Mouse (Mus musculus) bone marrow, adult 2 months (tissue): ENCODE measurements at regions not wholly inside any gene's neighbourhood (a gene's known extent, or its start where the extent isn't known, plus 50 kb on each side); places are given as distances from the start of the nearest gene placed in this dataset.

Experiments
- H3K27ac ChIP-seq: fragments of 200-500 bp; 2 replicates; pipeline ENCODE4 v1.5.1; 2012; ENCODE audit warnings: low read depth, mild to moderate bottlenecking, control low read depth, inconsistent platforms, low read length; ENCODE audit not compliant: control insufficient read depth, poor library complexity, insufficient read depth
- H3K4me1 ChIP-seq: fragments of 200-500 bp; 2 replicates; pipeline ENCODE4 v1.6.1; 2011; ENCODE audit warnings: low read length; ENCODE audit not compliant: control insufficient read depth, insufficient read depth
- H3K4me3 ChIP-seq: fragments of 200-500 bp; replicated peaks from 2 replicates; pipeline ENCODE3; 2011; ENCODE audit warnings: mild to moderate bottlenecking, low read depth, low read length, control low read depth; ENCODE audit not compliant: control insufficient read depth
- CTCF ChIP-seq: fragments of 200-500 bp; IDR thresholded peaks from 2 replicates; pipeline ENCODE4 v1.5.1; 2011; ENCODE audit warnings: low read length, control low read depth; ENCODE audit not compliant: control insufficient read depth, insufficient read depth
- POLR2A ChIP-seq: fragments of 200-500 bp; IDR thresholded peaks from 2 replicates; pipeline ENCODE4 v1.6.1; 2011; ENCODE audit warnings: low read depth, mild to moderate bottlenecking, control low read depth, low read length, borderline replicate concordance; ENCODE audit not compliant: control insufficient read depth
- WGBS: fragments of 180-500 bp; shearing (Covaris S2); methylation state at CpG from one replicate; pipeline ENCODE4 v1.1.7; 2018; 5-methylcytosine and 5-hydroxymethylcytosine counted together

DNA sequence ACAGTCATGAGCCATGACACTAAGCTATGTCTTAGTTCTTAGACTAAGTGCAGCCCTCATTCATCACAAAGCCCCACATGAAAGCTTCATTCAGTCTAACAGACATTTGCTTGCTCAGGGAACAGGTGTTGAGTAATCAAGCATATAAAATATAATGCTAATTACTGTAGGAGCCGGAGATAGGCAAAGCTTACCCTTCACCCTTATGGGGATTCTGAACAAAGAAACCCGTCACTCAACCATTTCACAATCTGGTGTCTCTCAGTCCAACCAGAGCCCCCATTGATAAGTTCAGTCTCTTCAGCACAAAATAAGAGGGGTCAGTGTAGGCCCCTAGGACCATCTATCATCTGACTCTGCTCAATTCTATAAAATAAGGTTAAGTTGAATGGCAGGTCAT lies 587.9 kb upstream of the Auts2 start:
- H3K27ac ChIP-seq = no peak overlapping the region
- no peak overlapping the region for H3K4me3 ChIP-seq
- WGBS = 91% methylated on average over 2 of the region's 2 CpGs
- TF ChIP-seq POLR2A (no peak), CTCF (no peak)
- H3K4me1 ChIP-seq = no peaks in the 10 kb centered on the region

DNA sequence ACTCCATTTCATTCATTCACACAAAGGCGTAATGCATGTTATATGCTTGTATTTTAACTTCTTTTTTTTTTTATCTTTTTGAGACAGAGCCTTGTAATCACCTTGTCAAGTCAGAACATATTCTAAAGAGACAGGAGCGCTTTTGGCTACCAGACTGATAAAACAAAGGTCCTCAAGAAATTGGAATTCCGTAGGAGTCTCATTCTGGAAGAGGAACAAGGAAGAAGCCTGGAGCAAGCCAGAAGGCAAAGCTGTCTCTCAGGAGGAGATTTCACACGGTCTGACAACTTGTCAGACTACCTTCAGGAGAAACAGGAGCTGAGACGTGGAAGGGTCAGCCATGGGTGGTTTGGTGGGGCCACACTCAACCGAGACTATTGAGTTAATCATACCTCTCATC lies 587.2 kb upstream of the Auts2 start:
- Histone ChIP-seq H3K27ac (no peak overlapping the region), H3K4me1 (no peaks in the 10 kb centered on the region), H3K4me3 (no peak overlapping the region)
- 68% methylated on average over 6 of the region's 6 CpGs for WGBS
- TF ChIP-seq POLR2A (no peak), CTCF (no peak)

DNA sequence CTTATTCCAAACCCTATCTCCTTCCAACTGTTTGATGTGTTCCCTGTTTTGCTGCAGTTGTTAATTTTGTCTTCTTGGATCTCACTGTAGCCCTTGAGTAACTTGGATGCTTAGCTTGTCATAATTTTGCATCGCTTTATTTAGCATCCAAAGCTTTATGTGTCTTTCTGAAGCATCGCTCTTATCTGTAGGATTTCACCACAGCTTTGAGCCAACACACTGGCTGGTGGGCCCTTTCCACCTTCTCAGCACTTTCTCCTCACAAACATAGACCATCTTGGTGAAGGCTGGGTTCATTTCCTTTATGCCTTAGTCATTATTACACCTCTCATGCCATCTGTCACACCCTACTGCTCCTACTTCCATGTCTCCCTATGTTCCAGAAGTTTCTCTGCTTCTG lies 581.1 kb upstream of the Auts2 start:
- H3K4me3 ChIP-seq = no peak overlapping the region
- no peak overlapping the region for H3K27ac ChIP-seq
- no peaks in the 10 kb centered on the region for H3K4me1 ChIP-seq
- TF ChIP-seq CTCF = no peak
- WGBS = 80% methylated on average over 2 of the region's 2 CpGs

DNA sequence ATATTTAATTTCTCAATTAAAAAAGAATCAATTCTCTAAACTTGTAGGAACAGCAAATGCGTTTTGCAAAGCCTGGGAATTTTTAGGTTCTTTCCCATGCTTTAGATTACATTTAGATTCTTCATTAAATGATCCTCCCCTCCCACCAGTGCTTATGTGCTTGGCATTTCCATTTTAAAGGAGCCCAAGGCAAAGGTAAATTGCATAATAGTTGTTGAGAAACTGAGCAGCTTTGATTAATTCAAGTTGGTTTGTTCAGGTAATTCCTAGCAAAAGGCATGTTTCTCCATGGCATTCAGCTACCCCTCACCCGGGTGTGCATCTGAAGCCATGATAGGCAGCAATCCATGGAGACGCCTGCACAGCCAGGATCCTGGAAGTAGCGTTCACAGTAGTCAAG lies 570.8 kb upstream of the Auts2 start:
- Histone ChIP-seq H3K27ac (no peak overlapping the region), H3K4me3 (no peak overlapping the region), H3K4me1 (no peaks in the 10 kb centered on the region)
- TF ChIP-seq CTCF (no peak), POLR2A (no peak)
- WGBS = 79% methylated on average over 4 of the region's 4 CpGs

DNA sequence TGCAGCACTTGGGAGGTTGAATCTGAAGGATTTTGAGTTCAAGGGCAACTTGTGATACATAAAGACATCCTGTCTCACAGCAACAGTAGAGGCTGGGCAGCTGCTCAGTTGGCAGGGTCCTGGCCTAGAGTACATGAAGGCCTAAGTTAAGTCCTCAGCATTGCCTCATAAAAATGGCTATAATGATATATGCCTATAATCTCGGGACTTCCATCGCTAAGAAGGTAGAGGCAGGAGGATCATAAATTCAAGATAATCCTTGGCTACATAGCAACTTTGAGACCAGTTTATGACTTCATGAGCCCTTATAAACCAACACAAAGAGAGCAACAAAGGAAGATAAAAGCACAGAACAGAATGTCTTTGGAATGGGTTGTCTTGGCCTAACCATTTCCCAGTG lies 570.0 kb upstream of the Auts2 start:
- no peak overlapping the region for H3K27ac ChIP-seq
- TF ChIP-seq POLR2A (no peak), CTCF (no peak)
- no peaks in the 10 kb centered on the region for H3K4me1 ChIP-seq
- 71% methylated on average over 2 of the region's 2 CpGs for WGBS
- no peak overlapping the region for H3K4me3 ChIP-seq

DNA sequence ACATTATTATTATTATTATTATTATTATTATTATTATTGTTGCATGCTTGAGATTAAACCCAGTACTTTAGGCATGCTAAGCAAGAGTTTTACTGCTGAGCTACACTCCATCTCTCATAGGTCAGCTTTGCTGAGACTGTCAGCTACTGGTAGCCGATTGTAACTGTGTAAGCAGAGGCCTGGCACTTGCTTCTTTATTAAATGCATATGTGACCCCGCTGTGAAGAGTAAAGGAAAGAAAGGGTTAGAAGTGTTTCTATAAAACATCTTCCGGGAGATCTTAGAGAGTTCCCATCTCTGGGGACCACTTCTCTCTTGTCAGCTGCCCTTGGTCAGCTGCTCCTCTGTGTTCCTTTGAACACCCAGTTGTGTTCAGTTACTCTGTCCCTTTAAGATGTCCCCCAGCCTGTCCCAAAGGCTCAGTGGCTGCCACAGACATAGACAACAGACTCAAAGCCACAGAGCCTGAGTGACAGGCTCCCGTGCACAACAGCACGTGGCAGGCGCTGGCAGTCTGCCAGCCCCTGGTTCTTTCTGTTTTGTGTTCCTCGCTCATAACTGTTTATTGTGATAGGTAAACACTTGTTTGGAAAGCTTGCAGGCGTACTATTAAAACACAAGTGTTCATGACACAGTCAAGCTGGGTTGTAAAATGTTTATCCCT lies 563.7 kb upstream of the Auts2 start:
- Histone ChIP-seq H3K27ac (no peak overlapping the region), H3K4me3 (no peak overlapping the region), H3K4me1 (no peaks in the 10 kb centered on the region)
- TF ChIP-seq POLR2A (no peak), CTCF (no peak)
- WGBS = 46% methylated on average over 8 of the region's 8 CpGs

DNA sequence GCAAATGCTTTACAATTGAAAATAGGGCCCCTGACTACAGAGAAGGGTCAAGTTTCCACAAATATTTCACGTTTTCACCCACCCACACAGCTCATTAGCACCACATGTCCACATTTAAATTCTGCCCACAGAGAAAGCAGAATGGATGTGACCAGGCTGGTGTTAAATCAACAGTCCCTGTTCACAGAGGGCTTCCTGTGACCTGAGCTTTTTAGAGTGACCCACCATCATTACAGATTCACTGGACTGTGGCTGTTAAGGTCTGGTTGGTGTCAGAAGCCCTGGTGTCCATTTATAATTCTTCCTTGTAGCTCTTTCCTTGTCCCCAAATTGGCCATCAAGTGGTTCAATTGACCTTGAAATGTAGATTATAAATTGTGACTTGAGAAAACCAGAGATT lies 553.2 kb upstream of the Auts2 start:
- no peak for TF ChIP-seq POLR2A
- WGBS = 50% methylated on average over 1 of the region's 1 CpGs
- no peak overlapping the region for H3K4me3 ChIP-seq
- H3K4me1 ChIP-seq = no peaks in the 10 kb centered on the region
- no peak overlapping the region for H3K27ac ChIP-seq

DNA sequence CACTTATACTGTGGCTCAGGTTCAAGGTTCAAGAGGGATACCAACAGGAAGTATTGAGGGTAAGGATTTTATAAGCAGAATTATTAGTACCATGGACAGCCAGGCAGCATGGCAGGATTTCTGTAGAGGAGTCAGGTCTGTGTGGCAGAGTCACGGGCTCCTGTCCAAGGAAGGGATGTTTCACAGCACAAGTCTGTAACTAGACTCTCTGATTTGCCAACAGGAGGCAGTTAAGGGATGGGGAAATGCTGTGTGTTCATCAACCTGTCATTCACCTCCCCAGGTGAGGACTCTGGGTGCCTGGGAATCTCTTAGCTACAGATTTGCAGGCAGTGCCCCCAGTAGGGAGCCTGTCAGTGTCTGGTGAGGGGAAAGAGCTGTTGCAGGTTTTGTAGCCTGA lies 541.7 kb upstream of the Auts2 start:
- TF ChIP-seq POLR2A = no peak
- TF ChIP-seq CTCF = no peak
- 56% methylated on average over 1 of the region's 1 CpGs for whole genome bisulfite sequencing
- no peak overlapping the region for H3K27ac ChIP-seq
- H3K4me1 ChIP-seq = no peaks in the 10 kb centered on the region
- no peak overlapping the region for H3K4me3 ChIP-seq

DNA sequence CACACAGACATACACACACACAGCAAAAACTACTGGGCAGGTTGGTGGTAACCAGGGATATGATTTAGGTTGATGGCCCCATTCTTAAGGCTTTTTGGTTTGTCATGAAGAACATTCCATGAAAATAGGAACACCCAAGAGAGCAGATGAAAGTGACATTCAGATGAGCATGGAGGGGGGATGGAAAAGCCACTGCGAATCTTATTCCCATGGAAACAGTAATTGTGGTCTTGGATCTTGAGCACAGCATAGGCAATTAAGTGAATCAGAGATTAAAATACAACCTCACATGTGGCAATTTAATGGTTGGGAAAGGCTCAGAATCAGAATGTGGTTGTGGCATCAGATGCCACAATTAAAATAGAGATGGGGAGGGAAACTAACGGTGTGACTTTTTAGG lies 537.6 kb upstream of the Auts2 start:
- no peak overlapping the region for H3K4me3 ChIP-seq
- H3K27ac ChIP-seq = no peak overlapping the region
- no peak for TF ChIP-seq CTCF
- no peak for TF ChIP-seq POLR2A
- whole genome bisulfite sequencing = 82% methylated on average over 2 of the region's 2 CpGs
- H3K4me1 ChIP-seq = no peaks in the 10 kb centered on the region

DNA sequence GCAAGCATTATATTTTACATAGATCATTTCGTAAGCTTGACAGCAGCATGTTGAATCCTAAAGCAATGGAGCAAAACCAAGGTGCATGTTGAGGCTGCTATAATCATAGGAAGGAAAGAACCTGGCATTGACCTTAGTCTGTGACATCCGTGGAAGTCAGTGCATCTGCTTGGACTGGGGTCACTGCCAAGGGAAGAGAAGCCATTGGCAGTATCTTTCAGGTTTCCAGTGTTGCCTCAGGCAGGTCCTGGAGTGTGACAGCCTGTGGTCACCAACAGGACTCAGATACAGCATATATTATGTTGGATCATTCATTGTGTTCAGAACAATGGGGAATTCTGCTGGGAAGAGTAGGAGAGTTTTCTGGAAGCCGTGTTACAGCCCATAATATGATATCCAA lies 535.8 kb upstream of the Auts2 start:
- Histone ChIP-seq H3K4me3 (no peak overlapping the region), H3K4me1 (no peaks in the 10 kb centered on the region), H3K27ac (no peak overlapping the region)
- TF ChIP-seq CTCF = no peak
- TF ChIP-seq POLR2A = no peak
- 61% methylated on average over 3 of the region's 3 CpGs for WGBS
